Mouse (Mus musculus) cortical plate, adult 2 months (tissue): Measurements from ENCODE around the gene N4bp2.

Experiments used
- CTCF ChIP-seq: fragments of 200-500 bp; IDR thresholded peaks from 2 replicates; pipeline ENCODE4 v1.5.1; 2011; ENCODE audit warnings: mild to moderate bottlenecking, control low read depth, low read length; ENCODE audit not compliant: insufficient read depth; ENCODE audit errors: extremely low read depth
- POLR2A ChIP-seq: fragments of 200-500 bp; IDR thresholded peaks from 2 replicates; pipeline ENCODE4 v1.6.1; 2011; ENCODE audit warnings: mild to moderate bottlenecking, low read length, control low read depth; ENCODE audit not compliant: insufficient read depth; ENCODE audit errors: extremely low read depth

DNA sequence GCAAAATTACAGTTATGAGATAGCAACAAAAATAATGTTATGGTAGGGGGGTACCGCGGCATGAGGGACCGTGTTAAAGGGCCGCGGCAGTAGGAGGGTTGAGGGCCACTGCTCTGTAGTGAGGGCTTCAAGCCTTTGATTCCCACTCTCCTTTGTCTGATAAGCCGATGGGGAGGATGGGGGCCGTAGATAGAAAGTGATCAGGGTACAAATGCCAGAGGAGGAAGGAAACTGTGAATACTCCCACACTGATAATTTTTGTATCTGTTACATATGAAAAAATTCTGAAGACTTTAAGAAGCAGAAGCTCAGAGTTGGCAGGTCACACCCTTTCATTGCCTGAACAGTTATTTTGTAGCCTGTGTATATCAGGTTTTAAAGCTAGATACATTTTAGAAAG, 79.6 kb downstream of the N4bp2 start:
- no peak for TF ChIP-seq POLR2A
- TF ChIP-seq CTCF: no peak
